Mouse (Mus musculus): ENCODE results near the gene Lrrc66. TPM values are rescaled to one million over a fixed set of nuclear protein-coding genes. Genes with fewer than 3 reads are reported as not detected.

Lrrc66 gene
- under 1 TPM in 1 of 2 experiments, not detected in 1; 0.07 TPM for total RNA-seq (2021)

DNA sequence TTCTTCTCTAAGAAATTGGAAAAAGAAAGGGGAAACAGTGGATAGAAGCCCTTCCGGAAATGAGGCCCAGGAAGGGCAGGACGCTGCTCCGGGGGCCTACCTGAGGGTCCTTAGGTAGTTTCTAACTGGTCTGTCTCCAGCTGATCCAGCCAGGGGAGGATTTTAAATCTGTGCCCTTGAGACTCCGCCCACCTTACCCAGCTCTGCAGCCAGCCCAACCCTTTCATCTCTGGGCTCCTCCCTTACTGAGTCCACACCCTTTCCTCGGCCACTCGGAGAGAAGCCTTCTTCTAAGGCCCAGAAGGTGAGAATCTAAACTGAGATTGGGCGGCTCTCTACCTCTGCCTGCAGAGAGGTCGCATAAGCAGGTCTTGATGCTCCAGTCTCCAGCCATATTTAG lies at the start of gene Lrrc66:
Lrrc66 (minus strand) TSS at position 236 of the 400 bp plus-strand sequence.
- DNase-seq (ENCODE audit: extremely low spot score in 1 of 2, low spot score in 1 of 2): no peak

DNA sequence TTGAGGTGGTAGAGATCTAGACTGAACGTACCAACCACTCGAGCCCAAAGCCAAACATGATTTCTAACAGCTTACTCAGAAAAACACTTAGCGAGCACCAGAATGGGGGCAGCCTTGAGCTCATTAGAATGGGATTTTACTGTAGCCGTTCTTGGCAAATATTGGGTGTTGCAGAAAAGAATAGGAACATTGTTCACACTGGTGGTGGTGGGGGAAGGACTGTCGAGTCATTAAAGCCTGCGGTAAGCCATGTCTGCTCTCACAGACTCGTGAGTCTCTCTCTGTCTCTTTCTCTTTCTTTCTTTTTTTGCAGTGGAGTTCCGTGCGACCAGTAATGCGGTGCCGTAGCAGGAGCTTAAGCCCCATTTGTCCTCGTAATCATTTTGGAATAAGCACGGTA lies 44.3 kb upstream of the Lrrc66 start:
- DNase-seq (ENCODE audit: extremely low spot score in 1 of 2, low spot score in 1 of 2): peak in 1 of 2 experiments; percentile 11

DNA sequence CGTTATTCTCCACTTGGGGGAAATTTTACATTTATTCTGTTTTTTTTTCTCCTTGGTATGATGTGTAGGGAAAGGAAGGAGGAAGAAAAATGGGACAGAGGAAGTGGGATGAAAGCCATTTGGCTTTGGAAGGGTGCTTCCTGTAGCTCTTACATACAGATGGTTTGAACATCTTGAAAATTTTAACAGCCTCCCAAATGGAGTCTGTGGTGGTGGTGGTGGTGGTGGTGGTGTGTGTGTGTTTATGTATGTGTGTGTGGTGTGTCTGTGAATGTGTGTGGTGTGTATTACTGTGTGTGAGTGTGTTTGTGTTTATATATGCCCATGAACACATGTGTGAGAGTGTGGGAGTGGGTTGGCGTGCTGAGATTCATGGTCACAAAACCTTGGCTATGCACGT lies 43.3 kb upstream of the Lrrc66 start:
- no peak for DNase-seq (ENCODE audit: extremely low spot score in 1 of 2, low spot score in 1 of 2)

DNA sequence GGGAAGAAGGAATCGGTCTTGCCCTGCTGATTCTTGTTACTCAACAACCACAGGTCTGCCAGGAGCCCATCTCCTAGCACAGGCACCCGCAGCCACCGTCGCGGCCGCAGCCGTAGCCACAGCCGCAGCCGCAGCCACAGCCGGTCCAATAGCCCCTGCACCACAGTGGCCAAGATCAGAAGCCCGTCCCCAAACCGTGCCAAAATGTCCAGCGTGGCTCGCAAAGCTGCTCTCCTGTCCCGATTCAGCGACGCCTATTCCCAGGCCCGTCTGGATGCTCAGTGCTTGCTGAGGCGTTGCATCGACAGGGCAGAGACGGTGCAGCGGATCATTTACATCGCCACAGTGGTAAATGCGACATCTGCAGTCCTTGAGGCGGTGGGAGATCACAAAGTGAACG lies 37.1 kb upstream of the Lrrc66 start:
- no peak for DNase-seq (ENCODE audit: extremely low spot score in 1 of 2, low spot score in 1 of 2)

DNA sequence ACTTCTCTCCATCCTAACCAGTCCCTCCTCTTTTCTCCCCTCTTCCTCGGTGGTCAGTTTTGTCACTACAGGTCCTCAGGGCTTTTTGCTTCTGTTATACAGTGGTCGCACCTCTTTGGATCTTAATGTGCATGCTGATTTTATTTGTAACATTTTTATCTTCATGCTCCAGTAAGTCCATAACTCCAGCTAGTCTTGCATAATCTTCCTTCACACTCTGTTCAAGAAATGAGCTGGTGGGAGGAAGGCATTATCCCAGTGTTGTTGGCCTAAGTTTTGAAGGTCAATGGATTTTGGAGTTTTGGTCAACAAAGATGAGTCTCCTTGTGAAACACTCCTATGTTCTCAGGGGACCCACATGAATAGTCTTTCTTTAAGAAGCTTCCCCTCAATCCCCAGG lies 35.6 kb upstream of the Lrrc66 start:
- DNase-seq (ENCODE audit: extremely low spot score in 1 of 2, low spot score in 1 of 2): no peak

DNA sequence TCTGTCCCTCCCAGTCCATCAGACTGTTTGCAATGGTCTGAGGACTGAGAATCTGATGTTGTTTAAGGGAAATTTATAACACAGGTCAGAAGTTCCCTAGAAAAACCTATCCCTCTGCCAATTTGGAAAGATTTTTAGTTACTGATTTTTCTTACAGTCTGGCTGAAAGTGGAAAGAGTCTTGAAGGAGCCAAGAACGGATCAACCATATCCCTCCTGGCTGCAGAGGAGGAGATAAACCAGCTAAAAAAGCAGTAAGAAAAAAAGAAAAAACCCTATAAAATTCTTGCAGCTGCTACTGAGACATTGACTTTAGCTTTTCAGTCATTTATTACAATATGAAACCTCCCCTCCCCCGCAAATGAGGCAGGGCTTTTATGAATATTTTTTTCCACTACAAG lies 34.4 kb upstream of the Lrrc66 start:
- DNase-seq (ENCODE audit: extremely low spot score in 1 of 2, low spot score in 1 of 2): no peak

DNA sequence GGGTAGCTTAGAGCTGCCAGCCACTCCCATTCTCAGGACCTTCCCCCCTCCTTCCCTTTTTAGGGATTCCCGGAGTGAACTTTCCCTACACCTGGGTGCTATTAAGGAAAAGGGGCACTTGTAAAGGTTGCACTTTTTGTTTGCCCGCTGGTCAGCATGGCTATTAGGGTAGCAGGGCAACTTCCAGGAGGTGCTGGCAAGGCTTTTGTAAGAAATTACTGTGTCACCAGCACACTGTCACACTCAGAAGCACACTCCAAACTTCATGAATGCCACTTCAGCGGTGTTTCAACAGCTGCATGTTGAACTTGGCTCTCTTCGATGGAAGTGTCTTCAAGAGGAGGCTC lies 19.5 kb upstream of the Lrrc66 start:
- no peak for DNase-seq (ENCODE audit: extremely low spot score in 1 of 2, low spot score in 1 of 2)

DNA sequence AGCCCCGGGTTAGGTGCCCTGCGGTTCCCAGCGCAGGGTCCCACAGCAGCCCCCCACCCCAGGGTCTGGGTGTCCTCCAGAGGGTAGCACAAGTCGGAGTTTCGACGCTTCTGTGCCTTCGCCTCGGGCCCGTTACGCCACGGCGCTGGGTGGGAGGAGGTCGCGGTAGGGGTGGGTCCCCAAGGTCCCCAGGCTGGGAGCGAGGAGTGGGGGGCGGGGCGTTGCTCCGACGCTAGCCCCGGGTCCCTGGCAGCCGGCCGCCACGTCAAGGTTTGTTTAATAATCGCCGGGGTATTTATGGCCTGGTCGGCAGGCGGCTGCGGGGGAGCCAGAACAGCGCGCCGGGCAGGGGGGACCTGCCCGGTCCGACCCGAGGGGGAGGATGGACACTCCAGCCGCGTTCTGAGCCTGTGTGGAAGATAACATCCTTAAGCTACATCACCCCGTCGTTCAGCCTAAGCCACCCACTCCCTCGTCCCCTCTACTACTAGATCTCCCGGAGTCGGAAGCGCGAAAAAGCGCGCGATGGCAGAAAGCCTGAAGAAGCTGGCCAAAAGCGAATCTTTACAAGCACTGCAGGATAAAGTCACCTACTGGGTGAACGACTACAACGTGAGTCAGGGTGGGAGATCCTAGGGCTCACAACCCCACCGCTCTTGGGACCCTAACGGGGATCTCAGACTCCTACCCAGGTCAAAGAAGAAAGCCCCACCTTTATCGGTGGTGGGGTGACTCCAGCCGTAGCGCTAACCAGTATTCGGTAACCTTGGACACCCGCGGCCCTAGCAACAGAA lies 18.9 kb upstream of the Lrrc66 start, which contains the start of gene Spata18:
Spata18 (plus strand) TSS at position 319 of the 794 bp plus-strand sequence.
- no peak for DNase-seq (ENCODE audit: extremely low spot score in 1 of 2, low spot score in 1 of 2)

DNA sequence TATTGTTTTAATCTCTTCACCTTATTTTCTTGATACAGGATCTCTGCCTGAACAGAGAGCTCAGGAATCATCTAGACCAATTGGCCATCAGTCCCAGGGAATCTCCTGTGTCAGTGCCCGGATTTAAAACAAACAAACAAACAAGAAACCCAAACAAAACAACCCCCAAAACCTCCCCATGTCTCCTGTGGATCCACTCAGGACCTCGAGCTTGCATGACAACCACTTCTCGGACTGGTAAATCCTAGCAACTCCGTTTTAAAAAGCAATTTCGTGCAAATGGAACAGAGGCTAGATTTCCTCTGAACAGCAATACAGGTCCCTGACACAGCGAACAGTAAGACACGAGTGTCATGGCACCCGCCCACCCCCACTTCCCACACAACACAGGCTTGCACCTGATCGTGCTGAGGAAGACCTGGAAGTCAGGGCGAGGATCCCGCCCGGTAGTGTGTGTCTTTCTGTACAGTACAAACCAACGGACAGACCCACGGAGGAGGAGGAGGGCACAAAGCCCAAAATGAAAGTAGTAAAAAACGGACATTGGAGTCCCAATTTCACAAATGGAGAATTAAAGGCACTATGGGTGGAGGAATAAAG lies 18.1 kb upstream of the Lrrc66 start:
- no peak for DNase-seq (ENCODE audit: extremely low spot score in 1 of 2, low spot score in 1 of 2)

DNA sequence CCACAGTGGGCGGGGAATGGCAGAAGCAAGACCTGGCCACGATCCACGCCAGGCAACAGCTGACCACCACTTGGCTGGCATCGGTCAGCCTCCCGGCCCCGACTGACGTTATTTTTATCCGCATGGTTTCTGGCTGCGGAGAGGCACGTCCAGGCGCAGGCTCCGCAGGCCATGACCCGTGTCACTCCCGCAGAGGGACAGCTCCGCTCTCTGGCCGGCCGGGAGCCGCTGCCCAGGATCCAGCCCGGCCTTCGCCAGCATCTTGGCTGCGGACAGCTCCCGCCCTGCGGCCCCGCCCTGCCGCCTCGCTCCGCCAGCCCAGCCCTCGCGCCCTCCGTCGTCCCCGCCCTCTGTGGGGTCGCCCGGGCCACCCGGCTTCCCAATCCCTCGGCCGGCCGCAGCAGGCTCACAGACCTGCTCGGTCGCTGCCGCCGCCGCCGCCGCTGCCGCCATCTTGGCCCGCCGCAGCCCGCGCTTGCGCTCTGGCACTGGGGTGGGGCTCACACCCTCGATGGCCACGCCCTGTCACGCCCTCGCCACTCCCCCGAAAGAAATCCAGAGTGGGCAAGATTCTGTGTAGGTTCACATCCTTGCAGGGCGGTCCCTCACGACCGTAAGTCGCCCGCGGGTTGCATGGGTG lies 15.1 kb upstream of the Lrrc66 start, which contains the start of gene Sgcb:
Sgcb (minus strand) TSS at position 530 of the 640 bp plus-strand sequence.
- DNase-seq (ENCODE audit: extremely low spot score in 1 of 2, low spot score in 1 of 2): peak; percentile 79 to 81

DNA sequence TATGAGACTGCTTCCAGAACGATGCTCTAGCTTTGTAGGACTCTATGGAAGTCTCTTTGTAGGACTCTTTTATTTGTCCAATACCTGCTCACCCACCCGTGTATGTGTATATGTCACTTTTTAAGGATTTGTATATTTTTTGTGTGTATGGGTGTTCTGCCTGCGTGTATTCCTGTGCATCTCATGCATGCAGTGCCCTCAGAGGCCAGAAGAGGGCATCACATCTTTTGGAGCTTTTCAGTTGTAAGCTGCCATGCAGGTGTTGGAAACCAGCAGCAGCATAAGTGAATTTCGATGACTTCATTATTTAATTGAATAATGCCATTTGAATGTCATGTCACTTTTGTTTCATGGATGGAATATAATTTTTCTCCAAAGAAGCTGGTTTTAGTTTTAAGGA lies 9.8 kb upstream of the Lrrc66 start:
- peak in 1 of 2 experiments; percentile 33 for DNase-seq (ENCODE audit: extremely low spot score in 1 of 2, low spot score in 1 of 2)

DNA sequence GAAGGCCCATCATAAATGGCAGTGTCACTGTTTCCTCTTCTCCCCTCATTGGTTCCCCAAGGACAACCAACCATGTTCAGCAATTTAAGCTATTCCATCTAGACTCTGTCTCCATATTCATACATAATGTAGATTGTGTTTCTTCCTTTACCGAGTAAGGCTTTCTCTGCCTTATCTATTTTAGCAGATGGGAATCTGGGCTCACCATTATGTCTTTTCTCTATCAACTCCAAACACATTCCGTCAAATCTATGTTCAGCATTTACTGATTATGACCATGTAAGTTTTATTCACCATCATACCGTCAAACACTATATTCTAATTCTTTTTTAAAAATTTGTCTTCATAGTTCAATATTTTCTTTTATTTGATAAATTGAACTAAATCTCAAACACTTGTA lies 8.7 kb upstream of the Lrrc66 start:
- no peak for DNase-seq (ENCODE audit: extremely low spot score in 1 of 2, low spot score in 1 of 2)

DNA sequence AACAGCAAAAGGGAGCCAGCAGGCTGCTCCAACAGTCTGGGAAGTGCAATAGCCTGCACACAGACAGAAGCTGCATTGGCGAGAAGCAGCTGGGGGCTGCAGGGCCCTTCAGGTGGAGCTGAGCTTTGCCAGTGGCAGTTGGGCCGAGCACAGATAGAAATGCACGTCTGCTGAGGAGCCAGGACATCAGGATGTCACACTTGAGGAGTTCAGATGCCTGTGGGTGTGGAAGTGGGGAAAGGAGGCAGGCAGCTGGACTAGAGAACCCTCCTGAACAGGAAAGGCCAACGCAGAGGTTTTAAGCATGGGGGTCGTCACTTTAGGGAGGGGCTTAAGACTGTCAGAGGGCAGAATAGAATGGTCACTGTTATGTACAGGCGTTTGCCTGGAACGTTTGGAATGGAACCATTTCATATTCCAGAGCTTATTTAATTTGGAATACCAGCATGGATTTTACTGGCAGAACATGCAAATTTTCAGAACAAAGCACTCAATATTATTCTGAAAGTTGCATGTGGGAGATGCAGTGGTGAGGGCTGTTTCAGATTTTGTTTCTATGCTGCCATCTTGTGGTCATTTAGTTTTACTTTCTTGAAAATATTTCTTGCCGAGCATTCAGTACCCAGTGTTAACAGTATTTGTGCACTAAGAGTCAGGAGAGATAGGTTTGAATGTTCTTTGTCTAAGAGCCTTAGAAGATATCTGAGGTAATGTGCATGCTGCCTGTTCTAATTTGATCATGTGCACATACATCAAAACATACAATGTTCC lies 5.2 kb upstream of the Lrrc66 start:
- DNase-seq (ENCODE audit: extremely low spot score in 1 of 2, low spot score in 1 of 2): no peak

DNA sequence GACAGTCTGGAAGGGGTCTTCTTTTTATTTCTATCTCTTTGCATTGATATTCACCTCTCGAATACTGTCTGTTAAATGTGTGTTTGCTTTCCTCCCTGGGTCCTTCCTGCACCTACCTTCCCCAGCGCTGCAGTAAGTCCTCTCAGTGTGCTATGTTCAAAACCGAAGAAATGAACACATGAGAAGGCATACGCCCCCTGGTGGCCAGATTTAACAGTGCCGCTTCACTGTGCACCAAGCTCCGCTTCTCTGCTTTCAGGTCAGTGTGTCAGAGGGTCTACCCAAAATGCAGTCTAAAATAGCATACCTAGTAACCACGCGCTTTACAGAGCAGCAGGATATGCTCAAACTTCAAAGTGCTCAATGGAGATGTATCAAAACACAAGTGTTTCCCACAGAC lies 815 bp upstream of the Lrrc66 start:
- peak; percentile 75 to 95 for DNase-seq (ENCODE audit: extremely low spot score in 1 of 2, low spot score in 1 of 2)

DNA sequence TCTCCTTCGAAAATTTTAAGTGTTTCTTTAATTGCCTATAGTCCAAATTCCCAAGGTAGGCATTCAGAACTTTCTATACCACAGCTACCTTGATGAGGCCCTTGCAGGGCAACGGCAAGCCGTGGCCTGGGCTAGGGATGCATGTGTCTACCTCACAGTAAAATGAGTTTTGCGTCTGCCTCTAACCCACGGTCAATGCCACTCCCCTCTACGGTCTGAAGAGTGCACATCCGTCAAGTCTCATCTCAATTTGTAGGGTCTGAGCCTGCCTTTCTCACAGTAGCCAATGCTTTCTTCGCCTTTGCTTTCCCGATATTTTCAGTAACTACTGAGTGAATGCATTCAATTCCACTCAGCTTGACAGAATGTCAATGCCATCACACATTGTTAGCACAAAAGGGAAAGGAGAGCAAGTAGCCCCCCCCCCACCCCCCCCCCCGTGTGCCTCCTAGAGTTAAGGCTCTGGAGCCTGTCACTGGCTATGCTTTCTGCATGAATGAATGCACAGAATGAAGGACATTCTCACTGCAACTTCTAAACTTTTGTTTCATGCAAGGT lies 1.2 kb downstream of the Lrrc66 start:
- no peak for DNase-seq (ENCODE audit: extremely low spot score in 1 of 2, low spot score in 1 of 2)

DNA sequence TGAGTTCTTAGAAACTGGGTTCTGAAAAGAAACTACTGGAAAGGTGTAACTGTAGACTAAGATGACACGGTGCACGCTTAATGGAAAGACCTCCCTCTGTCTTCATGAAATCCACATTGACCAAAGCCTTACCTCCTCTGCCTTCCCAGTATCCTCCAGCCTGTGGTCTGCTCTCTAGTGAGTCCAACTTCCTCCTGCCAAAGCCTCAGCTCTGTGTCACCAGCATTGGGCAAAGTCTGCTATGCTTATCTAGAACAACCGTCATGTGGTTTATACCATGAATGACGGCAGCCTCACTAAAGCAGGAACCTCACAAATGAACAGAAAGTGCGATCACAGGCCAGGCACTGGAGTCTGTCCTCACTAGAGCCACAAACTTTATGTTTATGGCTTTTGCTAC lies 2.2 kb downstream of the Lrrc66 start:
- DNase-seq (ENCODE audit: extremely low spot score in 1 of 2, low spot score in 1 of 2): no peak

DNA sequence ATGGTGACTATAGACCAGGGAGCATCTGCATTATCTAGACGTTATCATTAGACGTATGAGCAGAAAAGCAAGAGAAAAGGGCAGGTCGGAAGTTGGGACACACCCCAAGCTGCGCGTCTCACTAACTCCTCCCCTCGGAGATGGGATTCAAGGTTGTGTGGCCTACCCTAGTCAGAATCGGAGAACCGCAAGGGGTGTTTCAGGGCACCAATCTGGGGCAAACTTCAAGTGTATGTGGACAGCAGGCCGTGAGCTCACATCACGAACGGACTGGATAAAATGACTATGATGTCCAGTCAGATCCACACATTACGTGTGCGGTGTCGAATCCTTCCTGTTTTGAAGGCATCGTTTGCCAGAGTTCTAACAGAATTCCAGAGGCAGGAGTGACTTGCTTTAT lies 4.3 kb downstream of the Lrrc66 start:
- no peak for DNase-seq (ENCODE audit: extremely low spot score in 1 of 2, low spot score in 1 of 2)

DNA sequence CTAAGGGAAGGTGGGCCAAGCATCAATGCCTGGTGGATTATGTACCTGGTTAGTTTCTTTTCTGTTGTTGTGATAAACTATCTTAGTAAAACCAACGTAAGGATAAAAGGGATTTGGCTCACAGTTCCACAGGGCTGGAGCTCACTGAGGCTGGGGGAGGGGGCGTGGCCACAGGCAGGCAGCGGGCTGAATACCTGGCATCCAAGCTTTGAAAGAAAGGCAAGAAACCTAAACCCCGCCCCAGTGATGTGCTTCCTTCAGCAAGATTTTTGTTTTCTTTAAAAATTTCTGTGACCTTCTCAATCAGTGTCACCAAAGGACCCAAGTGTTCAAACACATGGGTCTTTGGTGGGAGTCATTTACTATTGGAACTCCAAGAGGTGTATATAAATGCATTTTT lies 4.8 kb downstream of the Lrrc66 start:
- no peak for DNase-seq (ENCODE audit: extremely low spot score in 1 of 2, low spot score in 1 of 2)

DNA sequence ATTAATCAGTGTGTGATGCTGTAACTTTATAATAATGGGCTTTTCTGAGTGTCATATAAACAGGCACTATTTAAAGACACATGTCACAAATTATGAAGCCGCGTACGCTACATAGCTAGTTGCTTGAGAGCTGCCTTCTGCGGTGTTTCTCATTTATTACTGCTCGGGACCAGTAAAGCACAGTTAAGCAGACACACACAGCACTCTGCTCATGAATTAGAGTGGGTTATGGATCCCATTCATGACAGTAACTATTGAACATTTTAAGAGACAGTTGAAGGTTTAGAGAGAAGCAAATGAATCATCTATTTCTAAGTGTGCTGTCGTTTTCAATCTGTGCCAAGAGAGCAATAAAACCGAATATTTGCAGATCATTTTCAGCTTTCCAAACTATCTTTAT lies 5.5 kb downstream of the Lrrc66 start:
- DNase-seq (ENCODE audit: extremely low spot score in 1 of 2, low spot score in 1 of 2): no peak

DNA sequence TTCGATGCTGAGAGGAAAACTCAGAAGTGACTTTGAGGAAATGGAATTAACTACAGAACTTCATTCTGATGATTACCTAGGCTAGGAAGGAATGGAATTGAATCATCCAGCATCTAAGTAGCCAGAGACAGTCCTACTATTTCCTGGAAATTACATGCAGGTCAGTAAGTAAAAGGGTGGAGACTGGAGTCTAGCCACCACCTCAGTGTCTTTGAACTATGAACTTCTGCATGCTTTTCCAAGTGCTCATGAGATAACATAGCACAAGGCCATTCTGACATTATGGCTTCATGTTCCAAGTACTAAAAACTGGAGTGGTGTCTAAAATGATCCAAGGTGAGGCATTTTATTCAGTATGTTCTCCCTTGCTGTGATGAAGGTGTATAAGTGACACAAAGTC lies 6.8 kb downstream of the Lrrc66 start:
- no peak for DNase-seq (ENCODE audit: extremely low spot score in 1 of 2, low spot score in 1 of 2)

DNA sequence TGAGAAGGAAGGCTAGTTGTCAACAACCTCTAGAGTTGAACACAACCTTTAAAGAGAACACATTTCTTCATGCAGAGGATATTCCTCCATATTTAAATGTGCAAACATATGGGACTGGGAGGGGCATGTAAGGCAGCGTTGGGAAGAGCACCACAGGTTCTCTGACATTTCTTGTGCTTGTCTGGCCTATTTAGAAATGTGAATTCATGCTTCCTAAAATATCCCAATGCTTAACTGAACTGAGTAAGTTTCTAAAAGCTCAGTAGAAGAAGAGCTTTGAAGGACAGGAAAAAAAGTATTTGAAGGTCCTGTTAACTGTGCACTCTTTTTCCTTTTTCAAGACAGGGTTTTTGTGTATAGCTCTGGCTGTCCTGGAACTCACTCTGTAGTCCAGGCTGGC lies 13.4 kb downstream of the Lrrc66 start:
- DNase-seq (ENCODE audit: extremely low spot score in 1 of 2, low spot score in 1 of 2): no peak
